Mouse (Mus musculus) bone marrow, adult 2 months (tissue): ENCODE results near the gene Usp54.

Experiments
- CTCF ChIP-seq: fragments of 200-500 bp; IDR thresholded peaks from 2 replicates; pipeline ENCODE4 v1.5.1; 2011; ENCODE audit warnings: low read length, control low read depth; ENCODE audit not compliant: control insufficient read depth, insufficient read depth
- POLR2A ChIP-seq: fragments of 200-500 bp; IDR thresholded peaks from 2 replicates; pipeline ENCODE4 v1.6.1; 2011; ENCODE audit warnings: low read depth, mild to moderate bottlenecking, control low read depth, low read length, borderline replicate concordance; ENCODE audit not compliant: control insufficient read depth

GRCm38 (mm10) chr14:20682498-20682897 lies 41.6 kb upstream of the Usp54 start:
- TF ChIP-seq POLR2A (no peak), CTCF (no peak)
